Mouse (Mus musculus) brain, embryonic 14.5 days (tissue): ENCODE measurements around the gene Sirpa.

Experiments used
- CTCF ChIP-seq: fragments of 200-500 bp; IDR thresholded peaks from 2 replicates; pipeline ENCODE4 v1.5.1; 2012; ENCODE audit warnings: inconsistent platforms, mild to moderate bottlenecking, moderate library complexity, borderline replicate concordance; ENCODE audit not compliant: insufficient read depth, insufficient read length; ENCODE audit errors: extremely low read depth
- POLR2A ChIP-seq: fragments of 200-500 bp; IDR thresholded peaks from 2 replicates; pipeline ENCODE4 v1.6.1; 2012; ENCODE audit warnings: mild to moderate bottlenecking, inconsistent platforms, borderline replicate concordance; ENCODE audit not compliant: poor library complexity, insufficient read depth, insufficient read length, severe bottlenecking; ENCODE audit errors: extremely low read depth

- TF ChIP-seq POLR2A (no peak), CTCF (no peak)
These were observed 13.2 kb downstream of the Sirpa start for GRCm38 (mm10) chr2:129605816-129606215.
